Mouse (Mus musculus) megakaryocyte, embryonic 14.5 days (primary cell): ENCODE measurements around the gene Bcl9. TPM values are rescaled to one million over a fixed set of nuclear protein-coding genes. Genes with fewer than 3 reads are reported as not detected.

Source experiments
- H3K27me3 ChIP-seq: replicated peaks from 2 replicates; pipeline ENCODE3; 2012; ENCODE audit warnings: inconsistent platforms
- H3K36me3 ChIP-seq: replicated peaks from 2 replicates; pipeline ENCODE3; 2012; ENCODE audit warnings: low read length, inconsistent platforms, mixed read lengths
- H3K4me1 ChIP-seq: 2 replicates; pipeline ENCODE4 v1.6.1; 2012; ENCODE audit warnings: inconsistent platforms
- H3K4me3 ChIP-seq: replicated peaks from 2 replicates; pipeline ENCODE3; 2012; ENCODE audit warnings: moderate library complexity, mild to moderate bottlenecking, inconsistent platforms
- H3K9me3 ChIP-seq: 2 replicates; pipeline ENCODE4 v1.6.1; 2012; ENCODE audit warnings: inconsistent platforms
- FLI1 ChIP-seq: IDR thresholded peaks from 2 replicates; pipeline ENCODE4 v1.6.1; 2012; ENCODE audit warnings: low read length, inconsistent platforms, mixed read lengths
- GATA1 ChIP-seq: IDR thresholded peaks from 3 replicates; pipeline ENCODE4 v1.6.1; 2012; ENCODE audit warnings: mixed read lengths, low read length, inconsistent platforms, borderline replicate concordance
- polyA plus RNA-seq: library from polyadenylated mRNA; stranded (reverse); fragments of >175 nt; gene quantifications from 2 replicates; pipeline ENCODE4 v1.2.3, GENCODE M21; 2012; ENCODE audit warnings: low replicate concordance; ENCODE audit not compliant: insufficient read depth

Bcl9 gene
- polyA plus RNA-seq: 6.4 and 7.9 TPM in 2 replicates

DNA sequence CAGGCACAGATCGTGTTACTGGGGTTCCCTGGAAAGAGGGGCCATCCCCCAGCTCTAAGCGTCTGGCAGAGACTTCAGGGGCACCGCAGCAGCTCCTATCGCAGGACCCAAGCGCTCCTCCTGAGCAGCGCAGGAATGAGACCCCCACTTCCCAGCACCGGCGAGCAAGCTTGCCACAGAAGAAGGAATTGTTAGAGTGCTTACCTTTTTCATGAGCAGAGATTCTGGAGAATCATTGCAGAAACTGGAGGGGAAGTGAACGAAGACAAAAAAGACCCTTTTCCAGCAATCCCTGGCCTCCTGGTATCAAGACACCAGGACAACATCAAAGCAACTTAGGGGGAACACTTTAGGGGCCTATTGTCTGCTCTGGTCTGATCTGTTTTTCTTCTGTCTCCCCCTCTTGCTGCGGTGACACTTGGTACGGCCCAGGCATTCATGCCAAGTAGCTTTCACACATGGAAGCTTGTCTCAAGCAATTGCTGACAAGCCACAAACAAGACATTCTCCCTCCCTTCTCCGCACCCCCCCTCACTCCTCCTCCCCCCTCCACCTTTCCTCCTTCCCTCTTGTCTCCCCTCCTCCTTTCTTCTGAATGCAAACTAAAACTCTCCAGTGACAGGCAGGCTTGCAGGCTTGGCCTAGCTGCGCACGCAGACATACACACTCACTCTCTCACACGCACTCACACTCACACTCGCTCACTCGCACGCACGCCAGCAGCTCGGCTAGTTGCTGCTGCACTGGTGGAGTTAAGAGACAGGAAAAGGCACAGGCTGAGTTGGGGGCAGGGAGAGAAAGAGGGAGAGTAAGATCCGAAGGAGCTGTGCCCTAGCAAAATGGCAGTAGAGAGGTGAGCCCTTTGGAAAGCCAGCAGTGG, at the start of gene Bcl9:
Gene Bcl9 (minus strand): TSS at position 365 of the 880 bp plus-strand sequence.
- Histone ChIP-seq H3K4me1 (peaks cover 8% of the 10 kb centered on the region; the same call in 1 of the 2 replicates), H3K9me3 (peaks cover 10% of the 10 kb centered on the region), H3K36me3 (no peaks in the 10 kb centered on the region), H3K4me3 (peak within 1 kb of the TSS; percentile 86), H3K27me3 (peaks cover 20% of the 10 kb centered on the region)
- TF ChIP-seq GATA1 (no peak), FLI1 (no peak)

GRCm38 (mm10) chr3:97339193-97339576, 41.5 kb upstream of the Bcl9 start:
- no peaks in the 10 kb centered on the region for H3K36me3 ChIP-seq
- H3K27me3 ChIP-seq: peaks cover 13% of the 10 kb centered on the region
- TF ChIP-seq FLI1 (no peak), GATA1 (no peak)
- H3K4me3 ChIP-seq: no peak overlapping the region
- peaks cover 5% of the 10 kb centered on the region; the same call in 1 of the 2 replicates for H3K4me1 ChIP-seq
- H3K9me3 ChIP-seq: no peaks in the 10 kb centered on the region

DNA sequence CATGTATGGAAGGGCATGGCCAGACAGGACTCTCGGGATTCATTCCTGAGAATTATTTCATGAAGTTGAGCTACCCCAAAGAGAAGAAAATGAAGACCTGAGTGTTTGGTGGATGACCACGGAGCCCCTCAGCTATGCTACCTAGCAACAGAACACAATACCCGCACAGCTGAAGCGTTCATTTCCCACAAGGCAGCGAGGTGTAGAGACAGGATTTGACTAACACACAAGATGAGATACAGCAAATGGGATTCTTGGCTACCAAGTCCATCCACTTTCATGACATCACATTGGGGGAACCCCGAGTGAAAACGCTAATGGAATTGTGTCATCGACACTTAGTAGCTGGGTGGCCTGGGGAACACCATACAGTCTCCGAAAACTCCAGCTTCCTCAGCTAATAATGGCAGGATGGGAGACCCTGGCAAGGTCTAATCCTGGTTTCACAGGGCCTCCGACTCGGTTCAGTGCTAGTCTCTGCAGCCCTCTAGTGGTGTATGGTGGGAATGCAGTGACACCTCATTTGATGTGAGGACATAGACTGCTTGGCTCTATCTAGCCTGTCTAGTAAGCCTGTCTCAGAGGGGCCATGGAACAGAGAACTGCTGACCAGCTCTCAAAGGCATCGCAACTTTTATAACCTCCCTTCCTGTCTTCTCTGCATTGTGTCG, 40.9 kb upstream of the Bcl9 start:
- Histone ChIP-seq H3K9me3 (no peaks in the 10 kb centered on the region), H3K4me3 (no peak overlapping the region), H3K27me3 (peaks cover 13% of the 10 kb centered on the region), H3K4me1 (peaks cover 5% of the 10 kb centered on the region; the same call in 1 of the 2 replicates), H3K36me3 (no peaks in the 10 kb centered on the region)
- TF ChIP-seq FLI1 (no peak), GATA1 (no peak)

DNA sequence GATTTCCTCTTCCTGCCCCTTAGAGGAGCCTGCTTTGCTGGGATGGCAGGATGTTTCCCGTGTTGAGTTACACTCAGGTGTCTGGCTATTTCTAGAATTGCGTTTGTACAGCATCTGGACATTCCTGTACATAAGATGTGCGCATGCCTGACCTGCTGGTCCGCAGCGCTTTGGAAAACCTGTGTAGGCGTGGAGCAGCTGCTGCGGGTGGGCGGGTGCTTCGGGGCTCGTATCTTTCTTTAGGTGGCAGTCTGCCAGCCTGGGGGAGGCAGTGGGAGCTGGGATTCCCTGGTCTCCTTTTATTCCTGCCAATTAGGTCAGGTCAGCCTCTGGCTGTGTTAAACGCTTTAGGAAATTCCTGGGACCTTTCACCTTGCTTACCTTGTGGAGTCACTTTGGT, 39.6 kb upstream of the Bcl9 start:
- no peak for TF ChIP-seq GATA1
- TF ChIP-seq FLI1: no peak
- no peak overlapping the region for H3K4me3 ChIP-seq

GRCm38 (mm10) chr3:97336331-97336730, 38.6 kb upstream of the Bcl9 start:
- H3K27me3 ChIP-seq: peaks cover 13% of the 10 kb centered on the region
- TF ChIP-seq GATA1 (no peak), FLI1 (no peak)
- H3K36me3 ChIP-seq: no peaks in the 10 kb centered on the region
- peaks cover 5% of the 10 kb centered on the region; the same call in 1 of the 2 replicates for H3K4me1 ChIP-seq
- no peak overlapping the region for H3K4me3 ChIP-seq
- H3K9me3 ChIP-seq: 0 out of 2 replicates have a peak, but pooled peaks cover 2% of the 10 kb centered on the region

More for the DNA sequence above, 39.6 kb upstream of the Bcl9 start:
- H3K4me1 ChIP-seq: peaks cover 5% of the 10 kb centered on the region; the same call in 1 of the 2 replicates
- no peaks in the 10 kb centered on the region for H3K9me3 ChIP-seq
- H3K36me3 ChIP-seq: no peaks in the 10 kb centered on the region
- peaks cover 13% of the 10 kb centered on the region for H3K27me3 ChIP-seq

- Histone ChIP-seq H3K36me3 (no peaks in the 10 kb centered on the region), H3K9me3 (peaks cover 7% of the 10 kb centered on the region; the same call in 1 of the 2 replicates), H3K4me3 (no peak overlapping the region), H3K4me1 (peaks cover 5% of the 10 kb centered on the region; the same call in 1 of the 2 replicates), H3K27me3 (peaks cover 7% of the 10 kb centered on the region)
- no peak for TF ChIP-seq GATA1
- TF ChIP-seq FLI1: no peak
Observed at GRCm38 (mm10) chr3:97334618-97335017, 36.9 kb upstream of the Bcl9 start.

DNA sequence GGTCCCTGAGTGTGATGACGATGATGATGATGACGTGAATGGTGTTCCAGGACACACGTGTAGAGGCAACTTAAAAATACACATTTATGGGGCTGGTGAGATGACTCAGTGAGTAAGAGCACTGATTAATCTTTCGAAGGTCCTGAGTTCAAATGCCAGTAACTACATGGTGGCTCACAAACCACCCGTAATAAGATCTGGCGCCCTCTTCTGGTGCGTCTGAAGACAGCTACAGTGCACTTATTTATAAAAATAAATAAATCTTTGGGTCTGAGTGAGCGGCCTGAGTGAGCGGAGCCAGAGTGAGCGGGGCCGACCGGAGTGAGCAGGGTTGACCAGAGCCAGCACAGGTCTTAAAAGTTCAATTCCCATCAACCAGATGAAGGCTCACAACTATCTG, 34.5 kb upstream of the Bcl9 start:
- Histone ChIP-seq H3K36me3 (no peaks in the 10 kb centered on the region), H3K4me3 (no peak overlapping the region), H3K4me1 (no peaks in the 10 kb centered on the region), H3K27me3 (peaks cover 4% of the 10 kb centered on the region), H3K9me3 (peaks cover 14% of the 10 kb centered on the region; the same call in 1 of the 2 replicates)
- no peak for TF ChIP-seq GATA1
- TF ChIP-seq FLI1: no peak

- Histone ChIP-seq H3K36me3 (no peaks in the 10 kb centered on the region), H3K27me3 (peaks cover 3% of the 10 kb centered on the region), H3K4me1 (no peaks in the 10 kb centered on the region), H3K4me3 (no peak overlapping the region), H3K9me3 (peaks cover 14% of the 10 kb centered on the region; the same call in 1 of the 2 replicates)
- TF ChIP-seq GATA1: no peak
- no peak for TF ChIP-seq FLI1
Observed at GRCm38 (mm10) chr3:97327809-97328208, 30.1 kb upstream of the Bcl9 start.

DNA sequence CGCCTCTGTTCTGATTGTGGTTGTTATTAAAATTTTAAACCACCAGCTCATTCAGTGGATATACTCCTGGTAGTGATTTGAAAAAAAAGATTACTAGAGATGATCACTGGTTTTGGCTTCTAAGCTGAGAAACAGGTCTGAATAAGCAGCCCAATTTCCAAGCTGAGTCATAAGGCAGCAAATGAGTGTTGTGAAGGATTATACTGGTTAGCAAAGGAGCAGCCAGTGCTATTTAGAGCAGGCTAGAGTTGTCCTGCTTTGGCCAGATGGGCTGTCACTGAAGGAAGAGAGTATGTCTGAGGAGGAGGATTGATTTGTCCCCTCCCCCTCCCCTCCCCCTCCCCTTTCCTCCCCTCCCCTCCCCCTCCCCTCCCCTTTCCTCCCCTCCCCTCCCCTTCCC, 29.6 kb upstream of the Bcl9 start:
- no peak for TF ChIP-seq FLI1
- TF ChIP-seq GATA1: no peak
- Histone ChIP-seq H3K27me3 (peaks cover 3% of the 10 kb centered on the region), H3K36me3 (no peaks in the 10 kb centered on the region), H3K9me3 (peaks cover 14% of the 10 kb centered on the region; the same call in 1 of the 2 replicates), H3K4me1 (no peaks in the 10 kb centered on the region), H3K4me3 (no peak overlapping the region)
